Mouse (Mus musculus): ENCODE measurements around the gene Ap1s3.

Ap1s3 gene

DNA sequence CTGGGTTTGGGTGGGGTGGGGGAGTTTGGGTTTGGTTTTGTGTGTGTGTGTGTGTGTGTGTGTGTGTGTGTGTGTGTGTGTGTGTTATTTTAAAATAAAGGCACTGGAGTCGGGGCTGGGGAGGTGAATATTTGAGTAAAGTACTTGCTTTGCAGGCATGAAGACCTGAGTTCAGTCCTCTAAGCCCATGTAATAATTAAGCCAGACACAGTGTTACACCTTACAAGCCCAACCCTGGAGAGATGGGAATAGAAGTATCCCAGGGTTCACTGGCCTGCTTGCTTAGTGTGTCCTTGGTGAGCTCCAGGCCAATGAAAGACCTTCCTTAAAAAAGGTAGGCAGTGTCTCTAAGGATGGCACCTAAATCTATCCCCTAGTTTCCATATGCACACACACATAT lies 80.7 kb downstream of the Ap1s3 start:
- no peak for DNase-seq (ENCODE audit: low read depth)

DNA sequence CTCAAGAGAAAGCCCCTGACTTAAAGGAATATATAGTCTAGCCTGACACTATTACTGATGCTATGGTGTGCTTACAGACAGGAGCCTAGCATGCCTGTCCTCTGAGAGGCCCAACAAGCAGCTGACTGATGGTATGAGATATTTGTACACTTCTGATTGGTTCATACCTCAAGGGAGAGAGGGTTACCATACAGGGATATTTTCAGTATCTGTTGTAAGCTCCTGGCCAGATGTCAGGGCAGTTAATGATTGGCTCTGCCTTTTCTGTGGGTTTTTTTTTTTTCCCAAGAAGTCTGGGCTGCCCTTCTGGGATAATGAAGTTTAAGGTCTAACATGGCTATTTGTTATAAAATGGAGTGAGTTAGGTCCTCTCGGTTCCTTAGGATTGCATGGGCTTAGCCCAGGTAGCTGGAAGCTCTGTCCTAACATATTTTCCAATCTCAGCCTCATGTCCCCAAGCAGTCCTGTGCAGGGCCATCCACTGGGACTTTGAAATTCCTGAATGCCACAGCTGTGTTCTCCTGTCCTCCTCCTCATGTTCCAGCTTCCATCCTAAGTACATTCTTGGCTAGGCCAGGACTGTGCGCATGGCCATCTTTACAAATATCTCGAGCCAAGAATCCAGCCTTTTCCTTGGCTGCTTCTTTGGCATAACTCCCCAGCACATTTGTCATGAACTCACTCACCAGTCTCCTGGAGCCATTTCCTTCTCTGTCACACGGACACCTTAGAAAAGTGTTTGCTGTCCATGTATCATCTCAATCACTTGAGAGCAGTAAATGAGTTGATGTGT lies 81.6 kb downstream of the Ap1s3 start:
- no peak for DNase-seq (ENCODE audit: low read depth)

DNA sequence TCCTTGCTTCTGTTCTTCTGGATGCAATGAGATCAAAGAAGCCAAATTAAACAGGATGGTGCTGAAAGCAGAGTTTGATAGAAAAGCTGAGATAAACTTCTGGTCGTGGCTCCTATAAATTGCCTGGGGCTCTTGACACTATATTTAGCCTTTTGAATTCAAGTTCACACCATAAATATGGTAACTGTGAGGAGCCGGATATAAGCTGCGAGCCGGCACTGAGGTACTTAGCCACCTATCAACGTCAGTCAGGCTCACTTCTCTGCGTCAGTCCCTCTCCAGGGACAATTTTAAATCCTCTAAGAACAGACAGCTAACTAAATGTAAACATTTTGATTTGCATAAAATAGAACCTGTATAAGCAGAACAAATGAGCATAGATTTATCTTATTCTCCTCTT lies 82.3 kb downstream of the Ap1s3 start:
- no peak for DNase-seq (ENCODE audit: low read depth)

DNA sequence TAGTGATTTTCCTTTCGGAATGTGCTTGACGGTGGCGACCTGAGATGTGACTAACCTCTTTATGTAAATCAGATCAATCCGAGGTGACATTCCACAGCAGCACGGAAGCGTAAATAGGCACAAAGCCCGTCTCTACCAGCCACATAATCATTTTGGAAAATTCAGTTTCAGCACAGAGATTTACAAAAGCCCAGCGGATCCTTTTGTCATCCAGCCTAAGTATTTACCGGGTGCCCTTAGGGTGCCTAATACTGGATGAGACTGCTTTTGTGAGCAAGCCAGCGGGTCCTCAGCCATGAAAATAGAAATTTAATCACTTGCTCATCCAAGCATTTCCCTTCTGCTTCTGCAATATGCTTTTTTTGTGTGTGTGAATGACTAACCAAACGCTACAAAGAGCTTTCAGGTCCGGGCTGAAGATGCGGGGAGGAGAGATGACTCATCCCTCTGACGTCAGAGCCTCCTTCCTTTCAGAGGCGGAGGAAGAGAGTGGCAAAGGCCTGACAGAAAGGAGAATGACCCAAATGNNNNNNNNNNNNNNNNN lies 90.6 kb downstream of the Ap1s3 start:
- DNase-seq (ENCODE audit: low read depth), result peak; percentile 58

DNA sequence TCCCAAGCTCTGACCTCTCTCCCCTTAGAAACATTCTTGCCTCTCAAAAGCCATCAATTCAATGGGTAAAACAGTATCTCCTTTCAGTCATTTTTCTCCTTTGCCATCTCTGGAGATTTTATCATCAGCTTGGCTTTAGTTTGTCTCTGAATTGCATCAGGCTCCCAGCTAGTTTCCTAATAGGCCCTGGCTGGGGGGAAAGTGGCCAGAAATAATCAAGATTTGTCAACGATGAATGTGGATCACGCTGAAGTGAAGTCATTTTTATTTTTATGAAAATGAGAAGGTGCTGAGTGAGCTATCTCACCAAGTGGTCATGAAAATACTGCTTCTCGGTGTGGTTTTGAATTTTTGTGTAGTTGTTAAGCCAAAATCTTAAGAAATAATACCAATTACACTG lies 94.4 kb downstream of the Ap1s3 start:
- no peak for DNase-seq (ENCODE audit: low read depth)

DNA sequence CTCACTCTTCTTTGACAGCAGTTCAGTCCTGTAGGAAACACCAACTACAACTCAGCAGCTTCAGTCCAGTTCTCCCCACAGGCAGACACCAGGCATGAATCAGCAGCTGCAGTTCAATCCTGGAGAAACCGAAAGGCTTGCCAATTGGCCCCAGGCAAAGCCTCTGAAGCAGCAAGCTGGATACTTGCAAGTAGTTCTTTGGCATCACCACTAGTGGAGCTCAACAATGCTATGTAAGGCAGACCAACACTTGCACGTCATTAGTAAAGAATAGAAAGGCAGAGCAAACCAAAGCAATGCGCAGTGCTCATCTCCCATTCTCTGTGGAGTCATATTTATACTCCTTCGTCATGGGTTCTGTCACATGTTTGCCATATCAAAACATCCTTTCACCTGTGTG lies 99.9 kb downstream of the Ap1s3 start:
- no peak for DNase-seq (ENCODE audit: low read depth)

DNA sequence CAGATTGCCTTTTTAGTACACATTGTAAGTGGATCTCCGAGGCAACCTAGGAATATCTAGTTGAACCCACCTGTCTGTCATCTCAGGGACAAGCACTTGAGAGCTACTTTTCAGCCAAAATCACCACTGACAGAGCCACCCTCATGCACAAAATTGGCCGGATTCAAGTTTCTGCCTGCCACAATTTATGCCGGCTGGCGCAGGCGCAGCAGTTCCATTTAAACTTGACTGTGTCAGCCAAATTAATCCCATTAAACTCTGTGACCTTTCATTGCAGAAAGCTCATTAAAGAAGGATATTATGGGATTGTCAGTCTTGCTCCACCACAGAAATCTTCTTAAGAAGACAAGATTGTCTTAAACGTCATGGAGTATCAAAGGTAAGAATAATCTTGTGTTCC lies 100.6 kb downstream of the Ap1s3 start:
- no peak for DNase-seq (ENCODE audit: low read depth)

DNA sequence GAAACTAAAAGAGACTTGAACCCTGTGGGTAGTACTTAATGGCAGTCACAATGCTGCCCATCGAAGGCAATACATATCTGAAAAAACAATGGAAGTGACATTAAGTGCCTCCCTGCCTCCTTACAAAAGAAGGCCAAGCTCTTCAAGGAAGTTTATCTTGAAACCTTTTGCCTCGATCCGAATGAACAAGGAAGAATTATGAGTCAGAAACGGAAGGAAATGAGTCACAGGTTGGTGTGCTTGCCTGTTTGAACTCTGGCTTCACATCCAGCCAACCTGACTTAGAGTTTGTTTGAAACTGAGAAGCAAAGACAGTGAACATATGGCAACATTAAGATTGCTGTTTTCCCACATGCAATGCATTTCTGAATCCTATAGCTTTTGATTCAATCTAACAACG lies 110.6 kb downstream of the Ap1s3 start:
- peak; percentile 10 for DNase-seq (ENCODE audit: low read depth)

Data from c-Kit-positive CD71-negative TER-119-negative erythroid progenitor cells, embryonic 14.5 days (primary cell).